Mouse (Mus musculus): ENCODE measurements around the gene Sox9. TPM values are rescaled to one million over a fixed set of nuclear protein-coding genes. Genes with fewer than 3 reads are reported as not detected.

The Sox9 gene
- total and polyA plus RNA-seq, 3 experiments: 1.3 to 2.7 (median 1.5) TPM

DNA sequence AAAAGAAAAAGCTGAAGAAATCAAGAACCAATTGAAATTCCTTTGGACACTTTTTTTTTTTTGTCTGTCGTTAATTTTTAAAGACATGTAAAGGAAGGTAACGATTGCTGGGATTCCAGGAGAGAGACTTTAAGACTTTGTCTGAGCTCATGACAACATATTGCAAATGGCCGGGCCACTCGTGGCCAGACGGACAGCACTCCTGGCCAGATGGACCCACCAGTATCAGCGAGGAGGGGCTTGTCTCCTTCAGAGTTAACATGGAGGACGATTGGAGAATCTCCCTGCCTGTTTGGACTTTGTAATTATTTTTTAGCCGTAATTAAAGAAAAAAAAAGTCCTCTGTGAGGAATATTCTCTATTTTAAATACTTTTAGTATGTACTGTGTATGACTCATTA is 3.6 kb downstream of the Sox9 start:
- no peaks in the 10 kb centered on the region for H3K79me2 ChIP-seq (replicated peaks; ENCODE audit: control insufficient read depth, insufficient read depth, low read length)
- TF ChIP-seq EP300 (IDR thresholded peaks at IDR 0.05; ENCODE audit: insufficient read depth, low read depth, low read length) (no peak), POLR2A (IDR thresholded peaks at IDR 0.05; ENCODE audit: insufficient read depth, low read depth, low read length) (no peak), CTCF (IDR thresholded peaks at IDR 0.05) (no peak)
- no peaks in the 10 kb centered on the region for H3K36me3 ChIP-seq (ENCODE audit: control insufficient read depth, insufficient read depth, low read length)
- 32% methylated on average over 8 of the region's 8 CpGs for WGBS
- no peak for DNase-seq
- H3K4me3 ChIP-seq: no peak overlapping the region
- no peak overlapping the region for H3K27ac ChIP-seq
- H3K4me1 ChIP-seq (ENCODE audit: control insufficient read depth, insufficient read depth, low read length): no peaks in the 10 kb centered on the region; the same call in 1 of the 2 replicates
- intact Hi-C loops (cut with DNase I): no loop called here
- H3K9ac ChIP-seq (ENCODE audit: low read depth, low read length): no peak overlapping the region
- H3K27me3 ChIP-seq (ENCODE audit: control insufficient read depth, insufficient read depth, low read length): peaks cover 25% of the 10 kb centered on the region

DNA sequence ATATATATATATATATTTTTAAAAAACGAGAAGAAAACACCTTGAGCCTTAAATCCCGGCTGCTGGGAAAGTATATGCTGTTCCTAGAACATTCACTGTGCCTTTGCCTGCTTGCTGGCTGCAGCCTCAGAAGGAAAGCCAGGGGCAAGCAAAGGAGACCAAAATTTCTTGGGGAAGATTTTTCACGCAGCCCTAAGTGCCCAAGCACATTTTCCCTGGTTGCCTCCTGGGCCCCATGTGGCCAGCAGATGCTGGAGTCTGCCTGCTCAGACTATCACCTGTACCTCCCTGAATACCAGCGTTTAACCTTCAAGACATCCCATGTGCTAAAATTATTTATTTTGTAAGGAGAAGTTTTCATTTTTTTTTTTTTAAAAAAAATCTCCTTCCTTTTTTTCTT is 4.4 kb downstream of the Sox9 start:
- TF ChIP-seq CTCF (IDR thresholded peaks at IDR 0.05): no peak
- no peak for TF ChIP-seq POLR2A (IDR thresholded peaks at IDR 0.05; ENCODE audit: insufficient read depth, low read depth, low read length)
- TF ChIP-seq EP300 (IDR thresholded peaks at IDR 0.05; ENCODE audit: insufficient read depth, low read depth, low read length): no peak
- no peak overlapping the region for H3K27ac ChIP-seq
- no peaks in the 10 kb centered on the region for H3K79me2 ChIP-seq (replicated peaks; ENCODE audit: control insufficient read depth, insufficient read depth, low read length)
- H3K9ac ChIP-seq (ENCODE audit: low read depth, low read length): no peak overlapping the region
- intact Hi-C loops (cut with DNase I): no loop called here
- H3K4me1 ChIP-seq (ENCODE audit: control insufficient read depth, insufficient read depth, low read length): no peaks in the 10 kb centered on the region; the same call in 1 of the 2 replicates
- no peak overlapping the region for H3K4me3 ChIP-seq
- peaks cover 20% of the 10 kb centered on the region for H3K27me3 ChIP-seq (ENCODE audit: control insufficient read depth, insufficient read depth, low read length)
- H3K36me3 ChIP-seq (ENCODE audit: control insufficient read depth, insufficient read depth, low read length): no peaks in the 10 kb centered on the region
- DNase-seq: no peak
- 57% methylated on average over 4 of the region's 4 CpGs for WGBS

DNA sequence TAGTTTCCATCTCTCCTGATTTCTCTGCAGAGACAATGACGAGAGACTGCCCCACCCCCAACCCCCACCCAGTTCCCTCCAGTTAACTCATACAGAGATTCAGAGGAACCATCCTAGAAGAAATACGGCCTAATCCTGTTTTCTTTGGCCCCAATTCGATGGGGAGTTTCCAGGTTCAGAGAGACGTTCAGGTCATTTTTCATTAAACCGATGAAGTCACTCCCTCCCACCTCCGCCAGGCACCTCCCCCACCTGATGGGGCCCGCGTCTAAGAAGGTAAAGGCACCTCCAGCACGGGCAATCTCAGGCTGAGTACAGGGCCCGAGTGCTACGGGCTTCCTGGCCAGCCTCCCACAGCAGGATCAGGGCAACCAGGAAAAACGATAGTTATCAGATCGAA is 6.3 kb downstream of the Sox9 start:
- no peak for TF ChIP-seq CTCF (IDR thresholded peaks at IDR 0.05)
- no peak for TF ChIP-seq EP300 (IDR thresholded peaks at IDR 0.05; ENCODE audit: insufficient read depth, low read depth, low read length)
- no peak for TF ChIP-seq POLR2A (IDR thresholded peaks at IDR 0.05; ENCODE audit: insufficient read depth, low read depth, low read length)
- no peaks in the 10 kb centered on the region for H3K4me1 ChIP-seq (ENCODE audit: control insufficient read depth, insufficient read depth, low read length)
- H3K27ac ChIP-seq: no peak overlapping the region
- H3K27me3 ChIP-seq (ENCODE audit: control insufficient read depth, insufficient read depth, low read length): peaks cover 12% of the 10 kb centered on the region
- WGBS: 16% methylated on average over 13 of the region's 13 CpGs
- intact Hi-C loops (cut with DNase I): no loop called here
- H3K36me3 ChIP-seq (ENCODE audit: control insufficient read depth, insufficient read depth, low read length): no peaks in the 10 kb centered on the region
- no peak overlapping the region for H3K4me3 ChIP-seq
- H3K79me2 ChIP-seq (replicated peaks; ENCODE audit: control insufficient read depth, insufficient read depth, low read length): no peaks in the 10 kb centered on the region
- no peak overlapping the region for H3K9ac ChIP-seq (ENCODE audit: low read depth, low read length)
- DNase-seq: no peak

DNA sequence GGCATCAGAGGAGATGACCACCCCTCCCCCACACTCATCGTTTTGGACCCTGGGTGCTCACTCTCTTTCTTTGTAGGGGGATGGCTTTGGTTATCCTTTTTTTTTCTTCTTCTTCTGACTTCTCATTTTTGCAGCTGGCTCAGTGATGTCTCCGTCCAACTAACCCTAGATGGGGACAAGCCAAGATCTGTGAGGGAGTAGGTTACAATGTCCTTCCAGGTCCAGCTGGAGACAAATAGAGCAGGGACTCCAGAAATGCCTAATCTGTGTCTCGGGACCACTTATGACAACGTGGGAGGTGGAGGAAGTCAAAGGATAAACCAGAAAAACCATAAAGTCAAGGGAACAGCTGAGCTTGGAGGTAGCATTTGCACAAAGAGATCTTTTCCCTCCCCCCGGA is 14.4 kb downstream of the Sox9 start:
- WGBS: 53% methylated on average over 5 of the region's 5 CpGs
- H3K27me3 ChIP-seq (ENCODE audit: control insufficient read depth, insufficient read depth, low read length): no peaks in the 10 kb centered on the region; the same call in 1 of the 2 replicates
- H3K79me2 ChIP-seq (replicated peaks; ENCODE audit: control insufficient read depth, insufficient read depth, low read length): no peaks in the 10 kb centered on the region
- peak in 1 of 2 experiments; percentile 8 for DNase-seq
- H3K4me3 ChIP-seq: no peak overlapping the region
- TF ChIP-seq POLR2A (IDR thresholded peaks at IDR 0.05; ENCODE audit: insufficient read depth, low read depth, low read length) (no peak), EP300 (IDR thresholded peaks at IDR 0.05; ENCODE audit: insufficient read depth, low read depth, low read length) (no peak), CTCF (IDR thresholded peaks at IDR 0.05) (no peak)
- no peaks in the 10 kb centered on the region for H3K4me1 ChIP-seq (ENCODE audit: control insufficient read depth, insufficient read depth, low read length)
- no peak overlapping the region for H3K27ac ChIP-seq
- no peak overlapping the region for H3K9ac ChIP-seq (ENCODE audit: low read depth, low read length)
- intact Hi-C loops (cut with DNase I): no loop called here
- no peaks in the 10 kb centered on the region for H3K36me3 ChIP-seq (ENCODE audit: control insufficient read depth, insufficient read depth, low read length)

DNA sequence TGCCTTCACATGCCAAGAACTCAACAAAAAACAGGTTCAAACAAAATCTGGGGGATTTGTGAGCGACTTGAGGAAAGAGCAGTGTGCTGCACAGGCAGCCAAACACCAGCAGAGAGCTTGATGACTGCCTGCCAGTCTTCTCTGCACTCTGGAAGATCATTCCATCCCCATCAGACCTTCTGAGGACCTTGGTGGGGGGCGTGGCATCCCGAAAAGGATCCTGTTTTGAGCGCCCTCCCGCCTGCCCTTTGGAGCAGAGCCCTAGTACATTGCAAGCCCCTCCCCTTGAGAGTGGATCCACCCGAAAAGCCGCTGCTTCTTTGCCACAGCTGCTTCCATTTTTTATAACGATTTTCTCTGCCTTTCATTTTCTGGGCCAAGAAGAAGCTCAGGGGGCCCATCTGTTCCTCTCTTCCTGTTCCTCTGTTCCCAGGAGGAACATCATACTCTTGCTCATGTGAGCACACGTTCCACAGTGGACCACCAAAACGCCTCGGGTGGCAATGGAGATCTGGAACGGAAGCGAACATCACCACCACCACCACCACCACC is 16.9 kb downstream of the Sox9 start:
- H3K4me1 ChIP-seq (ENCODE audit: control insufficient read depth, insufficient read depth, low read length): no peaks in the 10 kb centered on the region
- H3K27ac ChIP-seq: no peak overlapping the region
- H3K4me3 ChIP-seq: no peak overlapping the region
- H3K79me2 ChIP-seq (replicated peaks; ENCODE audit: control insufficient read depth, insufficient read depth, low read length): no peaks in the 10 kb centered on the region
- no peak overlapping the region for H3K9ac ChIP-seq (ENCODE audit: low read depth, low read length)
- 50% methylated on average over 13 of the region's 13 CpGs for WGBS
- peak in 1 of 2 experiments; percentile 9 for DNase-seq
- intact Hi-C loops (cut with DNase I): no loop called here
- no peak for TF ChIP-seq POLR2A (IDR thresholded peaks at IDR 0.05; ENCODE audit: insufficient read depth, low read depth, low read length)
- no peaks in the 10 kb centered on the region; the same call in 1 of the 2 replicates for H3K27me3 ChIP-seq (ENCODE audit: control insufficient read depth, insufficient read depth, low read length)
- H3K36me3 ChIP-seq (ENCODE audit: control insufficient read depth, insufficient read depth, low read length): no peaks in the 10 kb centered on the region

DNA sequence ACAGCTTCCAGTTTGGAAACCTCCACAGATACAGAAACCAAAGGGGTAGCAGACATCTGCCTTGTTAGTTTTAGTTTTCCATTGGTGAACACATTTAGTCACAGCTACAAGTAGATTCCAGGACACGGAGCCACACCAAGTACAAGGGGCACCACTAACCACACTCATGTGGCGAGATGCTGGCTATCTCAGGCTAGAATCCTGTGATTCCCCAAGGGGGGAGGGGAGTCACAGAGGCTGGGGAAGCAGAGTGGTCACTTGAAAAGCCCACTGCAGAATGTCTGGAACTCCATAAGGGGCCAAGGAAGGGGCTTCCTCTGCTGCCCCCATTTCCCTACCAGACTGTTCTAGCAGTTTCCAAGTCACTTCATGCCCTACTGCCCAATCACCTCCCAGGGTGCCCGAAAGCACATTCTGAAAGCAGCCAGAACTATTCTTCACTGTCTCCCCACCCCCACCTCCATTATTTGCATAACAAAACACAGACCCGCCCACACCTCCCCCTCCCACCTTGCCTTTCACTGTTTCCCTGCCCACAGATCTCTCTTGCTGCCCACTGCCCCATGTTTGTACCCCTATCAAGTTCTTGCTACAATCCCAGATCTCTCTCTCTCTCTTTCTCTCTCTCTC is 19.3 kb downstream of the Sox9 start:
- Histone ChIP-seq H3K27ac (no peak overlapping the region), H3K4me1 (ENCODE audit: control insufficient read depth, insufficient read depth, low read length) (no peaks in the 10 kb centered on the region), H3K79me2 (replicated peaks; ENCODE audit: control insufficient read depth, insufficient read depth, low read length) (no peaks in the 10 kb centered on the region), H3K36me3 (ENCODE audit: control insufficient read depth, insufficient read depth, low read length) (no peaks in the 10 kb centered on the region), H3K4me3 (no peak overlapping the region), H3K9ac (ENCODE audit: low read depth, low read length) (no peak overlapping the region), H3K27me3 (ENCODE audit: control insufficient read depth, insufficient read depth, low read length) (no peaks in the 10 kb centered on the region; the same call in 1 of the 2 replicates)
- no peak for DNase-seq
- WGBS: 41% methylated on average over 4 of the region's 4 CpGs
- intact Hi-C loops (cut with DNase I): no loop called here
- TF ChIP-seq CTCF (IDR thresholded peaks at IDR 0.05): no peak
- TF ChIP-seq POLR2A (IDR thresholded peaks at IDR 0.05; ENCODE audit: insufficient read depth, low read depth, low read length): no peak
- no peak for TF ChIP-seq EP300 (IDR thresholded peaks at IDR 0.05; ENCODE audit: insufficient read depth, low read depth, low read length)

Data from heart, adult 2 months (tissue).